Mouse (Mus musculus): ENCODE measurements around the gene Tbx21. TPM values are rescaled to one million over a fixed set of nuclear protein-coding genes. Genes with fewer than 3 reads are reported as not detected.
A peak's percentile ranks its signal among the peaks of the same experiment; 100 is the strongest.

Gene Tbx21
- 0.05 and 0.10 TPM in 2 replicates for polyA plus RNA-seq (2015; fragmentation: Nextera tagmentation; extraction: Ambion mirVana)

GRCm38 (mm10) chr11:97114671-97115601 is at the start of gene Tbx21:
TSS of gene Tbx21 (minus strand) at chr11:97115331.
- H3K27ac ChIP-seq (replicated peaks), result no peak within 1 kb of the TSS
- no peaks in the 10 kb centered on the region for H3K36me3 ChIP-seq (ENCODE audit: control insufficient read depth, insufficient read depth, low read length)
- DNase-seq (ENCODE audit: low spot score) (no peak), ATAC-seq (ENCODE audit: low FRiP score, low TSS enrichment) (peak; percentile 31; the same call in 1 of the 2 replicates)
- WGBS, result under 1% methylated on average over 82 of the region's 87 CpGs
- no peaks in the 10 kb centered on the region for H3K4me1 ChIP-seq (replicated peaks; ENCODE audit: control insufficient read depth, insufficient read depth)
- H3K9ac ChIP-seq (ENCODE audit: low read length), result no peak within 1 kb of the TSS
- peak within 1 kb of the TSS; percentile 35 for H3K4me3 ChIP-seq (ENCODE audit: low read depth, low read length)
- peak within 1 kb of the TSS; percentile 56 for H3K4me2 ChIP-seq (replicated peaks; ENCODE audit: low read depth)
- TF ChIP-seq EP300 (optimal IDR thresholded peaks at IDR 0.05), result no peak
- TF ChIP-seq CTCF (IDR thresholded peaks at IDR 0.05; ENCODE audit: low read depth), result no peak
- peaks cover 8% of the 10 kb centered on the region; the same call in 1 of the 2 replicates for H3K27me3 ChIP-seq (ENCODE audit: control insufficient read depth, insufficient read depth, low read length)
- H3K9me3 ChIP-seq (ENCODE audit: control insufficient read depth, low read length), result no peaks in the 10 kb centered on the region

DNA sequence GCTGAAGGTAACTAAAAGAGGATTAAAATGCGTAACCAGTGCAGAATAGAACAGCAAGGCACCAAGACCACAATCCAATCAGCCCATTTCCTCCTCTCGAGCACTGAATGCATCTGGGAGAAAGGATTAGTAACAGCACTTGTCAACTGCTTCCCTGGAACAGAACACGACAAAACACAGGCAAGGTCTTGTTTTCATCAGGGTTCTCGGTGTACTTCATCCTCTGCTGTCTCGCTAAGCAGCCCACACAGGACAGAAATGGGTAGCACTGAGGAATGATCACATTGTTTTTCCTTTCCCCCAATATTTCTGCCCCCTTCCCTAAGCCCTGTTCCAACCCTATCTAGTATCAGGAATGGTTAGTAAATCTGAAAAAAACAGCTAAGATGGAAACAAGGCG is 45.2 kb upstream of the Tbx21 start:
- ATAC-seq (ENCODE audit: low FRiP score, low TSS enrichment), result no peak
- DNase-seq (ENCODE audit: low spot score), result no peak
- H3K4me1 ChIP-seq (replicated peaks; ENCODE audit: control insufficient read depth, insufficient read depth), result no peaks in the 10 kb centered on the region
- peaks cover 40% of the 10 kb centered on the region for H3K36me3 ChIP-seq (ENCODE audit: control insufficient read depth, insufficient read depth, low read length)
- no peak overlapping the region for H3K4me3 ChIP-seq (ENCODE audit: low read depth, low read length)
- TF ChIP-seq EP300 (optimal IDR thresholded peaks at IDR 0.05) (no peak), CTCF (IDR thresholded peaks at IDR 0.05; ENCODE audit: low read depth) (no peak)
- no peak overlapping the region for H3K9ac ChIP-seq (ENCODE audit: low read length)
- 66% methylated on average over 6 of the region's 6 CpGs for WGBS
- no peaks in the 10 kb centered on the region for H3K9me3 ChIP-seq (ENCODE audit: control insufficient read depth, low read length)
- no peaks in the 10 kb centered on the region for H3K27me3 ChIP-seq (ENCODE audit: control insufficient read depth, insufficient read depth, low read length)
- H3K4me2 ChIP-seq (replicated peaks; ENCODE audit: low read depth), result no peak overlapping the region
- H3K27ac ChIP-seq (replicated peaks), result no peak overlapping the region

GRCm38 (mm10) chr11:97156999-97157398 is 41.9 kb upstream of the Tbx21 start:
- 74% methylated on average over 7 of the region's 7 CpGs for WGBS
- no peak overlapping the region for H3K9ac ChIP-seq (ENCODE audit: low read length)
- H3K9me3 ChIP-seq (ENCODE audit: control insufficient read depth, low read length), result no peaks in the 10 kb centered on the region
- H3K4me1 ChIP-seq (replicated peaks; ENCODE audit: control insufficient read depth, insufficient read depth), result peaks cover under 1% of the 10 kb centered on the region; the same call in 1 of the 2 replicates
- H3K4me3 ChIP-seq (ENCODE audit: low read depth, low read length), result no peak overlapping the region
- peaks cover 13% of the 10 kb centered on the region for H3K36me3 ChIP-seq (ENCODE audit: control insufficient read depth, insufficient read depth, low read length)
- H3K4me2 ChIP-seq (replicated peaks; ENCODE audit: low read depth), result no peak overlapping the region
- DNase-seq (ENCODE audit: low spot score) (no peak), ATAC-seq (ENCODE audit: low FRiP score, low TSS enrichment) (no peak)
- no peak overlapping the region for H3K27ac ChIP-seq (replicated peaks)
- no peak for TF ChIP-seq CTCF (IDR thresholded peaks at IDR 0.05; ENCODE audit: low read depth)
- H3K27me3 ChIP-seq (ENCODE audit: control insufficient read depth, insufficient read depth, low read length), result no peaks in the 10 kb centered on the region

DNA sequence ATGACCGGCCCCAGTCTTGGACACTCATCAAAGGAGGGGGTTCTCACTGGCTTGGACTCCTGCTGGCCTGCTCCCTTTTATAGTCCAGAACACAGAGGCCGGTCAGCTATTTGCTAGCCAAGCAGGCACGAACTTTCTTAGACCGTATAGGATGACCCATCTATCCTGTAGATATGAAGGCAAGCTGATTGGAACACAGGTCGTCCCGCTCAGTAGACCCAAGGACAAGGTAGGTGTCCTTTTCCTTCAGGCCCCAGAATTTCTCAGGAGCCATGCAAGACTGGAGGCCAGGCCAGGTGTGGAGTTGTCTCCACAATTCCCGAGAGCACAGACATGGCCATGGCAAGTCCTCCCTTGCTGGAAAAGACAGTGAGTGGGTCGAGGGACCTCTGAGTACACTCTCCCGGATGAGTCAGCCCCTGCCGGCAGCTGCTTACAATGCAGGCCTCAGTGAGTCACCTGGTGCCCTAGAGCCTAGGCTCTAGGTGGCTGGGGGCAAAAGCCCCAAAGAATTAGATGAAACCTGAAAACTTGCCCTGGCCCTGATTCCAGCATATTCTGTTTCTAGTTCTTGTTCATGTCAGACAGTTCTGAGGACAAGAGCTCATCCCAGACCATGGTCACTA is 37.6 kb upstream of the Tbx21 start:
- TF ChIP-seq EP300 (optimal IDR thresholded peaks at IDR 0.05), result no peak
- peak; percentile 42 for TF ChIP-seq CTCF (IDR thresholded peaks at IDR 0.05; ENCODE audit: low read depth)
- H3K36me3 ChIP-seq (ENCODE audit: control insufficient read depth, insufficient read depth, low read length), result no peaks in the 10 kb centered on the region
- no peak overlapping the region for H3K4me2 ChIP-seq (replicated peaks; ENCODE audit: low read depth)
- no peak overlapping the region for H3K27ac ChIP-seq (replicated peaks)
- H3K27me3 ChIP-seq (ENCODE audit: control insufficient read depth, insufficient read depth, low read length), result no peaks in the 10 kb centered on the region
- peak; percentile 23 for DNase-seq (ENCODE audit: low spot score)
- no peak overlapping the region for H3K4me3 ChIP-seq (ENCODE audit: low read depth, low read length)
- H3K9me3 ChIP-seq (ENCODE audit: control insufficient read depth, low read length), result no peaks in the 10 kb centered on the region
- no peak overlapping the region for H3K9ac ChIP-seq (ENCODE audit: low read length)
- WGBS, result 32% methylated on average over 10 of the region's 10 CpGs
- no peak for ATAC-seq (ENCODE audit: low FRiP score, low TSS enrichment)
- peaks cover 2% of the 10 kb centered on the region; the same call in 1 of the 2 replicates for H3K4me1 ChIP-seq (replicated peaks; ENCODE audit: control insufficient read depth, insufficient read depth)

DNA sequence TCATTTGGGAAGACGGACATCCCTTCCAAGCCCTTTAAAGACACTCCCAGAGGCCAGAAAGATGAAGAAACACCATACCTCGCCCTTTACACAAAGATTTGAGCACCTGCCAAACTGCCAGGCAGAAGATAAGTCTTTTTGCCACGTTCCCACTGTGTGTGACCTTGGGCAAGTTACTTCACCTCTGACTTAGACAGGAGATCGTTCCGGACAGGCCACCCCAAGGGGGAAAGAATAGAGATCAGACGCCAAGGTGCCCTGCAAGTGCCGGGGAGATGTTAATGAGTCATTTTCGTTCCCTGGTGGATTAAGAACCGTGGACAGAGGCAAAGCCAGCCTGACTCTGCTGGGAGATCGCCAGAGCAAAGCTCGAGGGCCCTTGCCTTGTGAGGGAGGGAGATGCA is 36.9 kb upstream of the Tbx21 start:
- Histone ChIP-seq H3K36me3 (ENCODE audit: control insufficient read depth, insufficient read depth, low read length) (no peaks in the 10 kb centered on the region), H3K27ac (replicated peaks) (no peak overlapping the region), H3K4me1 (replicated peaks; ENCODE audit: control insufficient read depth, insufficient read depth) (peaks cover 2% of the 10 kb centered on the region; the same call in 1 of the 2 replicates), H3K4me3 (ENCODE audit: low read depth, low read length) (peak overlapping the region; percentile 72), H3K4me2 (replicated peaks; ENCODE audit: low read depth) (peak overlapping the region; percentile 92), H3K27me3 (ENCODE audit: control insufficient read depth, insufficient read depth, low read length) (no peaks in the 10 kb centered on the region), H3K9ac (ENCODE audit: low read length) (no peak overlapping the region), H3K9me3 (ENCODE audit: control insufficient read depth, low read length) (no peaks in the 10 kb centered on the region)
- 2% methylated on average over 11 of the region's 11 CpGs for WGBS
- ATAC-seq (ENCODE audit: low FRiP score, low TSS enrichment) (no peak), DNase-seq (ENCODE audit: low spot score) (peak; percentile 66)
- no peak for TF ChIP-seq CTCF (IDR thresholded peaks at IDR 0.05; ENCODE audit: low read depth)
- no peak for TF ChIP-seq EP300 (optimal IDR thresholded peaks at IDR 0.05)

Measured in stomach, postnatal 0 days (tissue).